Mouse (Mus musculus) right cerebral cortex, adult 18-20 months (tissue): ENCODE measurements at regions not wholly inside any gene's neighbourhood (a gene's known extent, or its start where the extent isn't known, plus 50 kb on each side); places are given as distances from the start of the nearest gene placed in this dataset.

Experiments used
- DNase-seq: peaks from one replicate; pipeline ENCODE4 v3.0.0; 2022; ENCODE audit warnings: mixed read lengths

GRCm38 (mm10) chr9:33238846-33239245 is 602.8 kb downstream of the Ets1 start:
- DNase-seq: no peak

- DNase-seq: no peak
Measured at GRCm38 (mm10) chr9:33240506-33240905, 604.5 kb downstream of the Ets1 start.

- no peak for DNase-seq
Measured at GRCm38 (mm10) chr9:33240914-33241635, 605.1 kb downstream of the Ets1 start.

- peak; percentile 29 for DNase-seq
Measured at GRCm38 (mm10) chr9:33246932-33247331, 610.9 kb downstream of the Ets1 start.

- DNase-seq: no peak
Measured at GRCm38 (mm10) chr9:33258241-33258640, 622.2 kb downstream of the Ets1 start.

- DNase-seq: peak; percentile 62
Measured at GRCm38 (mm10) chr9:33260171-33260570, 624.1 kb downstream of the Ets1 start.

- peak; percentile 60 for DNase-seq
Measured at GRCm38 (mm10) chr9:33289381-33289780, 653.4 kb downstream of the Ets1 start.

- peak; percentile 26 for DNase-seq
Measured at GRCm38 (mm10) chr9:33292116-33292515, 656.1 kb downstream of the Ets1 start.

GRCm38 (mm10) chr9:33295925-33296324 is 659.9 kb downstream of the Ets1 start:
- no peak for DNase-seq

GRCm38 (mm10) chr9:33319525-33320025 is 683.6 kb downstream of the Ets1 start:
- DNase-seq: no peak

- DNase-seq: peak; percentile 8
Measured at GRCm38 (mm10) chr9:33327722-33328121, 691.7 kb downstream of the Ets1 start.

GRCm38 (mm10) chr9:33350258-33350657 is 714.2 kb downstream of the Ets1 start:
- DNase-seq: no peak

GRCm38 (mm10) chr9:33356621-33357020 is 720.6 kb downstream of the Ets1 start:
- no peak for DNase-seq

- no peak for DNase-seq
Measured at GRCm38 (mm10) chr9:33360966-33361365, 724.9 kb downstream of the Ets1 start.

- peak; percentile 9 for DNase-seq
Measured at GRCm38 (mm10) chr9:33389170-33389569, 753.1 kb downstream of the Ets1 start.

GRCm38 (mm10) chr9:33404691-33405090 is 768.7 kb downstream of the Ets1 start:
- no peak for DNase-seq

GRCm38 (mm10) chr9:33407517-33407916 is 771.5 kb downstream of the Ets1 start:
- no peak for DNase-seq

- no peak for DNase-seq
Measured at GRCm38 (mm10) chr9:33423781-33424180, 787.8 kb downstream of the Ets1 start.

GRCm38 (mm10) chr9:33436459-33436858 is 800.4 kb downstream of the Ets1 start:
- DNase-seq: no peak

- DNase-seq: no peak
Measured at GRCm38 (mm10) chr9:33442266-33442665, 806.2 kb downstream of the Ets1 start.

GRCm38 (mm10) chr9:33445902-33446301 is 809.9 kb downstream of the Ets1 start:
- DNase-seq: no peak

GRCm38 (mm10) chr9:33475106-33475505 is 839.1 kb downstream of the Ets1 start:
- no peak for DNase-seq

GRCm38 (mm10) chr9:33482845-33483540 is 847.0 kb downstream of the Ets1 start:
- no peak for DNase-seq

- DNase-seq: no peak
Measured at GRCm38 (mm10) chr9:33483541-33483846, 847.5 kb downstream of the Ets1 start.
